Mouse (Mus musculus) left cerebral cortex, adult 6 months (tissue): Measurements from ENCODE around the gene A4gnt. TPM values are rescaled to one million over a fixed set of nuclear protein-coding genes. Genes with fewer than 3 reads are reported as not detected.

ENCODE experiments used
- long read RNA-seq, 2 experiments: library from polyadenylated mRNA; unstranded; transcript quantifications; one replicate each; pipeline ENCODE4 v2.0.0; 2019 to 2020
- polyA plus RNA-seq: library from polyadenylated mRNA; unstranded; fragments of <200 nt; fragmentation: Nextera tagmentation; gene quantifications from 2 replicates; pipeline ENCODE4 v1.2.3, GENCODE M21; 2021

Gene A4gnt
- polyA plus RNA-seq: 0.13 and 0.16 TPM in 2 replicates
- long read RNA-seq, experiment 1: 0 reads
- long read RNA-seq, experiment 2: 0 reads

GRCm38 (mm10) chr9:99612202-99612601 is at the start of gene A4gnt:
Gene A4gnt (plus strand): TSS chr9:99612502.

GRCm38 (mm10) chr9:99568347-99569070 is 43.8 kb upstream of the A4gnt start, which contains the start of gene Armc8:
Gene Armc8 (minus strand): TSS chr9:99568899.

GRCm38 (mm10) chr9:99575677-99576480 is 36.4 kb upstream of the A4gnt start, which contains the start of gene Dbr1:
Gene Dbr1 (plus strand): TSS chr9:99575799.

GRCm38 (mm10) chr9:99629281-99630011 is 17.1 kb downstream of the A4gnt start, which contains the start of gene Dzip1l:
Gene Dzip1l (plus strand): TSS chr9:99629496.

Other genes with a start within 250 kb of the A4gnt start
- 199 and 326 TPM in 2 replicates for gene Mras, start 175.1 kb upstream of the A4gnt start, polyA plus RNA-seq
- gene Nme9, start 161.0 kb upstream of the A4gnt start, polyA plus RNA-seq: 0.71 and 0.78 TPM in 2 replicates
- 31.3 and 35.4 TPM in 2 replicates for gene Armc8, start 43.6 kb upstream of the A4gnt start, polyA plus RNA-seq
- 10.4 and 11.8 TPM in 2 replicates for gene Dbr1, start 36.7 kb upstream of the A4gnt start, polyA plus RNA-seq
- gene Dzip1l, start 17.0 kb downstream of the A4gnt start, polyA plus RNA-seq: 5.6 and 7.4 TPM in 2 replicates
- not detected in 2 replicates for gene Cldn18, start 104.8 kb downstream of the A4gnt start, polyA plus RNA-seq